ENCODE assay signal across 26 mouse cellular contexts in the genomic region with DNA sequence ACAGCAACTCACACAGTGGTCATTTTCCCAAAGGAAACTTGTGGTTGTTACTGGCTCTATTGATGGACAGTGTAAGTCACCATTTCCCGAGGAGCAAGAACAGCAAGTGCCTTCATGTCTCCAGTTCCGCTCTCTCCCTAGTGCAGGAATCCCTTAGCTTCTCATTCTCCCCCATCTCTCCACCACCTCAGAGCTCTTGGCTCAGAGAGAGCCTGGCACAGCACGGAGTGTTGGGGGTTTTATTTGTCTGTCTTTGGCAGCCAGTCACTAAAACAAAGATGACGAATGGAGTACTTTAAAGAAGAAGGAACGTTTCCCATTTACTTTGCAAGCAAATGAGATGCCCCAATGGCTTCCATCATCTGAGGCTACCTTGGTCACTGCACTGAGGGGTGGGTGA. TPM values are rescaled to one million over a fixed set of nuclear protein-coding genes. Genes with fewer than 3 reads are reported as not detected.
DNase-seq lines count a peak whose midpoint lies in the region; ATAC-seq lines count a peak whose summit lies in the region.
"Had no signal": no experiment of that assay in that cellular context is flagged by ENCODE, and none has a peak within 500 bp of the region (broad histone marks: within the 10 kb centered on the region; RNA-seq: fewer than 3 reads in every experiment).

No protein-coding gene starts in this region.

- no peak overlapping the region for H3K4me3 ChIP-seq in forebrain, embryonic 14.5 days (ENCODE audit: low read depth, low read length)
- no peak overlapping the region for H3K4me3 ChIP-seq in forebrain, embryonic 10.5 days
- H3K4me3 ChIP-seq: embryonic facial prominence, embryonic 12.5 days; embryonic facial prominence, embryonic 15.5 days; forebrain, embryonic 12.5 days; heart, adult 2 months; heart, embryonic 10.5 days; heart, embryonic 13.5 days had no signal

- no peak overlapping the region for H3K27ac ChIP-seq in forebrain, embryonic 14.5 days (ENCODE audit: low read depth, low read length)
- no peak overlapping the region for H3K27ac ChIP-seq in forebrain, embryonic 10.5 days
- H3K27ac ChIP-seq: embryonic facial prominence, embryonic 12.5 days; embryonic facial prominence, embryonic 15.5 days; forebrain, embryonic 12.5 days; heart, adult 2 months; heart, embryonic 10.5 days; heart, embryonic 13.5 days; hindbrain, embryonic 14.5 days; hindbrain, postnatal 0 days had no signal

- H3K4me2 ChIP-seq in forebrain, embryonic 14.5 days (ENCODE audit: low read length): no peak overlapping the region
- H3K4me2 ChIP-seq: embryonic facial prominence, embryonic 12.5 days; embryonic facial prominence, embryonic 15.5 days; forebrain, embryonic 12.5 days; heart, embryonic 13.5 days; hindbrain, embryonic 14.5 days had no signal

- WGBS in forebrain, embryonic 14.5 days: 73% methylated on average over 5 of the region's 5 CpGs
- 93% methylated on average over 5 of the region's 5 CpGs for WGBS in forebrain, embryonic 10.5 days

- ATAC-seq in forebrain, embryonic 14.5 days: no peak
- ATAC-seq: activated CD4-positive, CD25-positive, alpha-beta regulatory T cell, adult 4 months; forebrain, embryonic 16.5 days; hindbrain, postnatal 0 days had no signal

- no peaks in the 10 kb centered on the region for H3K27me3 ChIP-seq in forebrain, embryonic 14.5 days (replicated peaks; ENCODE audit: control insufficient read depth, insufficient read depth, low read length)
- peaks cover 6% of the 10 kb centered on the region; the same call in 1 of the 2 replicates for H3K27me3 ChIP-seq in forebrain, embryonic 10.5 days (ENCODE audit: poor library complexity, severe bottlenecking)
- H3K27me3 ChIP-seq: embryonic facial prominence, embryonic 12.5 days; forebrain, embryonic 12.5 days had no signal

- H3K9me3 ChIP-seq in forebrain, embryonic 14.5 days (replicated peaks; ENCODE audit: control insufficient read depth, low read length): no peaks in the 10 kb centered on the region
- H3K9me3 ChIP-seq in forebrain, embryonic 10.5 days: no peaks in the 10 kb centered on the region
- H3K9me3 ChIP-seq: embryonic facial prominence, embryonic 12.5 days; embryonic facial prominence, embryonic 15.5 days; forebrain, embryonic 12.5 days; heart, embryonic 10.5 days; heart, embryonic 13.5 days had no signal

- no peaks in the 10 kb centered on the region for H3K4me1 ChIP-seq in forebrain, embryonic 14.5 days (ENCODE audit: control insufficient read depth, insufficient read depth, low read length)
- H3K4me1 ChIP-seq in forebrain, embryonic 10.5 days: peaks cover 15% of the 10 kb centered on the region

- H3K9ac ChIP-seq in forebrain, embryonic 14.5 days (ENCODE audit: low read length): no peak overlapping the region
- H3K9ac ChIP-seq: embryonic facial prominence, embryonic 12.5 days; embryonic facial prominence, embryonic 15.5 days; forebrain, embryonic 12.5 days; heart, embryonic 13.5 days; hindbrain, embryonic 14.5 days had no signal

- no peaks in the 10 kb centered on the region for H3K36me3 ChIP-seq in forebrain, embryonic 14.5 days (ENCODE audit: control insufficient read depth, insufficient read depth, low read length)
- no peaks in the 10 kb centered on the region for H3K36me3 ChIP-seq in forebrain, embryonic 10.5 days (replicated peaks)
- H3K36me3 ChIP-seq: embryonic facial prominence, embryonic 12.5 days; embryonic facial prominence, embryonic 15.5 days; forebrain, embryonic 12.5 days; heart, embryonic 10.5 days; heart, embryonic 13.5 days had no signal

- peak; percentile 26 for DNase-seq in forebrain, embryonic 14.5 days (ENCODE audit: low spot score)
- no peak for DNase-seq in forebrain, embryonic 10.5 days (ENCODE audit: extremely low spot score, low spot score)
- peak; percentile 9 for DNase-seq in lung, postnatal 25 days (ENCODE audit: low spot score)
- no peak for DNase-seq in lung, postnatal 14 days
- DNase-seq in brain, adult 2 months (ENCODE audit: low read depth, low spot score): peak; percentile 23
- no peak for DNase-seq in urinary bladder, postnatal 10 days (ENCODE audit: low spot score)
- DNase-seq: adrenal gland, adult 8-10 months; adrenal gland, postnatal 25 days; cerebellum, adult 11 months; cerebellum, adult 2 months; cerebellum, adult 9-11 months; cerebellum, postnatal 25 days; gastrocnemius, postnatal 10 days; gastrocnemius, postnatal 36 days; heart, adult 2 months; heart, postnatal 14 days; heart, postnatal 4 days had no signal

RNA-seq across cellular contexts. Expression of gene Mylk, which starts 56.2 kb away (rescaled TPM):
- 4.2 and 4.6 TPM in 2 replicates for polyA plus RNA-seq in forebrain, embryonic 14.5 days (2014; fragmentation: Nextera tagmentation; extraction: Ambion mirVana)
- 3.8 and 5.1 TPM in 2 replicates for polyA plus RNA-seq in forebrain, embryonic 10.5 days (2016; fragmentation: Nextera tagmentation; extraction: Ambion mirVana)

Comparison
In these comparisons a context has a peak if more than half of its experiments do, and no peak if none do; other contexts are left out.
1. DNase-seq: peak in forebrain, embryonic 14.5 days (single experiment), lung, postnatal 25 days (single experiment) and brain, adult 2 months (single experiment); none in forebrain, embryonic 10.5 days (single experiment), lung, postnatal 14 days (single experiment) and urinary bladder, postnatal 10 days (single experiment).